ENCODE assay signal across 21 mouse cellular contexts in genomic region chr6:120628963-120629362, GRCm38 (mm10). TPM values are rescaled to one million over a fixed set of nuclear protein-coding genes. Genes with fewer than 3 reads are reported as not detected.
DNase-seq lines count a peak whose midpoint lies in the region; ATAC-seq and TF ChIP-seq lines count a peak whose summit lies in the region.
"Had no signal": no experiment of that assay in that cellular context is flagged by ENCODE, and none has a peak within 500 bp of the region (broad histone marks: within the 10 kb centered on the region; RNA-seq: fewer than 3 reads in every experiment).

No protein-coding gene starts in this region.

- no peak overlapping the region for H3K9ac ChIP-seq in lung, postnatal 0 days (replicated peaks; ENCODE audit: low read depth)
- H3K9ac ChIP-seq: hindbrain, embryonic 13.5 days; liver, embryonic 13.5 days; neural tube, embryonic 12.5 days had no signal

- no peak for TF ChIP-seq EP300 in lung, postnatal 0 days (IDR thresholded peaks at IDR 0.05)

- no peak overlapping the region for H3K27ac ChIP-seq in lung, postnatal 0 days (ENCODE audit: low read length)
- H3K27ac ChIP-seq: hindbrain, embryonic 13.5 days; left cerebral cortex, adult 2 months; liver, embryonic 13.5 days; macrophage; neural tube, embryonic 12.5 days; stomach, postnatal 0 days had no signal

- WGBS in lung, postnatal 0 days = 36% methylated on average over 2 of the region's 2 CpGs

- no peaks in the 10 kb centered on the region for H3K36me3 ChIP-seq in lung, postnatal 0 days (ENCODE audit: insufficient read depth, low read length)
- H3K36me3 ChIP-seq: G1E; hindbrain, embryonic 13.5 days; liver, embryonic 13.5 days; neural tube, embryonic 12.5 days had no signal

- H3K27me3 ChIP-seq in lung, postnatal 0 days (replicated peaks; ENCODE audit: insufficient read depth, low read length) = no peaks in the 10 kb centered on the region
- H3K27me3 ChIP-seq: hindbrain, embryonic 13.5 days; liver, embryonic 13.5 days; neural tube, embryonic 12.5 days had no signal

- H3K4me3 ChIP-seq in lung, postnatal 0 days (ENCODE audit: low read depth, low read length) = no peak overlapping the region
- H3K4me3 ChIP-seq: erythroblast, embryonic 14.5 days; hindbrain, embryonic 13.5 days; left cerebral cortex, adult 2 months; liver, embryonic 13.5 days; neural tube, embryonic 12.5 days had no signal

- H3K4me1 ChIP-seq in lung, postnatal 0 days (ENCODE audit: insufficient read depth, low read depth, low read length) = no peaks in the 10 kb centered on the region
- H3K4me1 ChIP-seq: hindbrain, embryonic 13.5 days; neural tube, embryonic 12.5 days had no signal

- DNase-seq in heart, adult 9 months (ENCODE audit: low spot score in 2 of 2) = peak; percentile 21 to 42
- no peak for DNase-seq in heart, postnatal 4 days
- DNase-seq in lung, postnatal 0 days (ENCODE audit: low spot score) = peak; percentile 64
- DNase-seq in lung, postnatal 4 days = no peak
- DNase-seq in fat pad, adult 2 months (ENCODE audit: extremely low read depth, low read depth, low spot score) = peak; percentile 76
- peak; percentile 23 for DNase-seq in telencephalon, adult 2 months (ENCODE audit: low read depth, low spot score)
- no peak for DNase-seq in cerebellum, postnatal 10 days
- DNase-seq: cerebellum, adult 11-12 months; gastrocnemius, postnatal 10 days; kidney, postnatal 14 days; liver, embryonic 13.5 days; thymus, postnatal 14 days had no signal

- ATAC-seq in lung, postnatal 0 days = peak; percentile 84
- ATAC-seq: forebrain, embryonic 16.5 days had no signal

- no peak for TF ChIP-seq CTCF in lung, postnatal 0 days (IDR thresholded peaks at IDR 0.05)

- H3K9me3 ChIP-seq in lung, postnatal 0 days (ENCODE audit: low read length) = no peaks in the 10 kb centered on the region
- H3K9me3 ChIP-seq: G1E; hindbrain, embryonic 13.5 days; liver, embryonic 13.5 days; neural tube, embryonic 12.5 days had no signal

- H3K4me2 ChIP-seq in lung, postnatal 0 days (replicated peaks; ENCODE audit: low read depth, low read length) = no peak overlapping the region
- H3K4me2 ChIP-seq: hindbrain, embryonic 13.5 days; liver, embryonic 13.5 days; midbrain, embryonic 11.5 days; neural tube, embryonic 12.5 days had no signal

RNA-seq across cellular contexts. Expression of gene Cecr2, which starts 37.2 kb away (rescaled TPM):
- total RNA-seq in heart, postnatal 4 days (2021) = 1 to 10 TPM; 8.0 to 9.5 TPM
- 3.4 and 3.9 TPM in 2 replicates for polyA plus RNA-seq in lung, postnatal 0 days (2015; fragmentation: Nextera tagmentation; extraction: Ambion mirVana)
- polyA plus RNA-seq: macrophage had no signal

Comparison
In these comparisons a context has a peak if more than half of its experiments do, and no peak if none do; other contexts are left out.
1. DNase-seq: peak in heart, adult 9 months (2 of 2), lung, postnatal 0 days (single experiment), fat pad, adult 2 months (single experiment) and telencephalon, adult 2 months (single experiment); none in heart, postnatal 4 days (single experiment), lung, postnatal 4 days (0 of 2) and cerebellum, postnatal 10 days (0 of 2).